Mouse (Mus musculus): ENCODE measurements around the gene Ap1s1. TPM values are rescaled to one million over a fixed set of nuclear protein-coding genes. Genes with fewer than 3 reads are reported as not detected.

Ap1s1 gene
- total RNA-seq, 2 experiments from 2014 or later = 228 to 230 TPM

- intact Hi-C loops (cut with DNase I) = no loop called here
Measured at GRCm38 (mm10) chr5:137070881-137071605, 25.1 kb upstream of the Ap1s1 start.

GRCm38 (mm10) chr5:137068711-137069110 is 22.8 kb upstream of the Ap1s1 start:
- intact Hi-C loops (cut with DNase I) = no loop called here
- no peak for DNase-seq (ENCODE audit: extremely low spot score in 1 of 2, low spot score in 2 of 2)

More at GRCm38 (mm10) chr5:137070881-137071605, 25.1 kb upstream of the Ap1s1 start:
- DNase-seq (ENCODE audit: extremely low spot score in 1 of 2, low spot score in 2 of 2) = no peak

- no peak for DNase-seq (ENCODE audit: extremely low spot score in 1 of 2, low spot score in 2 of 2)
- intact Hi-C loops (cut with DNase I) = no loop called here
Measured at GRCm38 (mm10) chr5:137065923-137066322, 20.0 kb upstream of the Ap1s1 start.

- intact Hi-C loops (cut with DNase I) = no loop called here
- DNase-seq (ENCODE audit: extremely low spot score in 1 of 2, low spot score in 2 of 2) = no peak
Measured at GRCm38 (mm10) chr5:137065454-137065853, 19.5 kb upstream of the Ap1s1 start.

DNA sequence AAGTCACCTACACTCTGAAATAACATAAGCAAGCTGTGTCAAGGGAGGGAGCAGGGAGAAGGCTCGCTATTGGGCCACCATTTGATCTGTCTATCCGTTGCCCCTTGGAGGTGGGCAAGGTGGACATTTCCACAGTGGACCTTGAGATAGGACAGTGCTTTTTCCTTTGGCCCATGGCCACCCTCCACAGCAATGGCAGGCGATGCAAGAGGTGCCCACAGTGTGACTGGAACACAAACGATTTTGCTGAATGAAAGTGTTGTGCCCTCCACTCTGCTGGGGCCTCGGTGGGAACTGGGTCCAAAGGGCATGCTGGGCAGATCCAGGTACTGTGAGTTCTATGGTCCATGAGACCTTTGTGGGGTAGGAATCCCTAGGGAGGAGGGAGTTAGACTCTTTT is 16.7 kb upstream of the Ap1s1 start:
- intact Hi-C loops (cut with DNase I) = loop anchor here (5.0 kb wide), 1 partner anchor 40 kb away; no protein-coding TSS in a partner anchor
- DNase-seq (ENCODE audit: extremely low spot score in 1 of 2, low spot score in 2 of 2) = no peak

- intact Hi-C loops (cut with DNase I) = loop anchor here (5.0 kb wide), 1 partner anchor 40 kb away; no protein-coding TSS in a partner anchor
- DNase-seq (ENCODE audit: extremely low spot score in 1 of 2, low spot score in 2 of 2) = peak in 1 of 2 experiments; percentile 73
Measured at GRCm38 (mm10) chr5:137061809-137062481, 16.0 kb upstream of the Ap1s1 start.

GRCm38 (mm10) chr5:137054873-137055272 is 8.9 kb upstream of the Ap1s1 start:
- DNase-seq (ENCODE audit: extremely low spot score in 1 of 2, low spot score in 2 of 2) = no peak

DNA sequence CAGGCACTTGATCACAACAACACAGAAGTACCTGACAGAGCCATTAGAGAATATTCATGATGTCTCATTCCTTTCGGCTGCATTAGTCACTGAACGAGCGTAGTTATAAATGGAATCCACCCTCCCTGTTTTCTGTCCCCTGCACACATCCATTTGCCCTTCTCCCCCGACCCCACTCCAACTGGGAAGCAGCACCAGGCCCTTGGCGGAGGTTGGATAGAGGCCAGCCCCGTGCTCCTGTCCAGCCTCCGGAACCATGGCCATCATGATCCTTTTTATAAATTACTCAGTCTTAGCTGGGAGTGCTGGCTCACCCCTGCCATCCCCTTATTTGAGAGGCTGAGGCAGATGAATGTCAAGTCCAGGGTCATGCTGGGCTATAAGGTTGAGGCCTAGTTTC is 8.4 kb upstream of the Ap1s1 start:
- DNase-seq (ENCODE audit: extremely low spot score in 1 of 2, low spot score in 2 of 2) = no peak
- intact Hi-C loops (cut with DNase I) = no loop called here

More at GRCm38 (mm10) chr5:137054873-137055272, 8.9 kb upstream of the Ap1s1 start:
- intact Hi-C loops (cut with DNase I) = no loop called here

- no peak for DNase-seq (ENCODE audit: extremely low spot score in 1 of 2, low spot score in 2 of 2)
- intact Hi-C loops (cut with DNase I) = no loop called here
Measured at GRCm38 (mm10) chr5:137051914-137052505, 6.1 kb upstream of the Ap1s1 start.

DNA sequence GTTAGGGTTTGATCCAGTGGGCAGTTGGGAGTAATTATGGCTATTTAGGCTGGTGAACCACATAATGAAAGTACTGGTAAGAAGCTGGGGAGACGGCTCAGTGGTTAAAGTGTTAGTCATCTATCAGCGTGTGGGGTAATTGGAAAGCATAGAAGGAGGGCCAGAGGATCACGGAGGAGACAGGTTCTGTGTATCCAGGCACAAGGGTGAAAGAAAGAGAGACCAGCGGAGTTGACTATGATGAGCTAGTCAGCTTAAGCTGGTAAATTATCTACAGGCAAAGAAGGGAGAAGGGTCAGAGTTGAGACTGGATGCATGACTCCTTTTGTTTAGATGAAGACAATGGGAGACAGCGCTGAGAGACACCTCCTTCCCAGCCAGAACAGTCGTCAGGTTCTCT is 5.2 kb upstream of the Ap1s1 start:
- DNase-seq (ENCODE audit: extremely low spot score in 1 of 2, low spot score in 2 of 2) = no peak
- intact Hi-C loops (cut with DNase I) = no loop called here

GRCm38 (mm10) chr5:137046991-137047390 is 1.1 kb upstream of the Ap1s1 start:
- intact Hi-C loops (cut with DNase I) = loop anchor here (5.0 kb wide), 1 partner anchor 55 kb away; no protein-coding TSS in a partner anchor
- no peak for DNase-seq (ENCODE audit: extremely low spot score in 1 of 2, low spot score in 2 of 2)

DNA sequence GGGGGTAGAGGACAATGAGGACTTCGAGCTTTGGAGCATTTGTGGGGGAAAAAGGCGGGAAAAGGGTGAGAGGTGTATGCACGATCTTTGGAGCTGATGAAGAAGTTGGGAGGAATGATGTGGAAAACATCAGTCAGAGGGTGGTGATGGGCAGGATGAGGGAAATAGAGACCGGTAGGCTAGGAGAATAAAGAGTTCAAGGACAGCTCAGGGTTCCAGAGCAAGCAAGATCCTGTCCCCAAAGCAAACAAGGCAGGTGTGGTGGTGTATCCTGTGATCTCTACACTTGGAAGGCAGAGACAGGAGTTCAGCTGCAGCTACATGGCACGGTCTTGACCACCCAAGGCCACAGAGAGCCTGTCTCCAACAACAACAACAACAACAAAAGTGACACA is 386 bp upstream of the Ap1s1 start:
- intact Hi-C loops (cut with DNase I) = loop anchor here (5.0 kb wide), 1 partner anchor 56 kb away; no protein-coding TSS in a partner anchor
- DNase-seq (ENCODE audit: extremely low spot score in 1 of 2, low spot score in 2 of 2) = no peak

DNA sequence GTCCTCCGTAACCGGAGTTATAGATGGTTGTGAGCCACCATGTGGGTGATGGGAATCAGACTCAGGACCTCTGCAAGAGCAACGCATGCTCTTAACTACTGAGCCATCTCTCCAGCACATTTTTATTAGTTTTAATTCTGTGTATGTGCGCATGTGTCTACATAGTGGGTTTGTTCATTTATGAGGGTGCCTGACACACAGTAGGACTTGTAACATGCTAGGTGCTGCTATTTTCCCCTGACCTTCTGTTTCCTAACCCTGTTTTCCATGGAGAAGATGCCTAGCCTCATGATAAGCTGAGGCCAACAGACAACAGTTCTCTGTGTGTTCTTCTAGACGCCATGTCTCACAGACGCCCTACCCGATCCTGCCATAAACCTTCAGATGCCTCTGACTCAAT is 1.9 kb downstream of the Ap1s1 start:
- intact Hi-C loops (cut with DNase I) = no loop called here
- no peak for DNase-seq (ENCODE audit: extremely low spot score in 1 of 2, low spot score in 2 of 2)

GRCm38 (mm10) chr5:137041442-137041841 is 4.5 kb downstream of the Ap1s1 start:
- intact Hi-C loops (cut with DNase I) = no loop called here
- DNase-seq (ENCODE audit: extremely low spot score in 1 of 2, low spot score in 2 of 2) = no peak

GRCm38 (mm10) chr5:137039453-137039852 is 6.5 kb downstream of the Ap1s1 start:
- intact Hi-C loops (cut with DNase I) = no loop called here
- DNase-seq (ENCODE audit: extremely low spot score in 1 of 2, low spot score in 2 of 2) = no peak

DNA sequence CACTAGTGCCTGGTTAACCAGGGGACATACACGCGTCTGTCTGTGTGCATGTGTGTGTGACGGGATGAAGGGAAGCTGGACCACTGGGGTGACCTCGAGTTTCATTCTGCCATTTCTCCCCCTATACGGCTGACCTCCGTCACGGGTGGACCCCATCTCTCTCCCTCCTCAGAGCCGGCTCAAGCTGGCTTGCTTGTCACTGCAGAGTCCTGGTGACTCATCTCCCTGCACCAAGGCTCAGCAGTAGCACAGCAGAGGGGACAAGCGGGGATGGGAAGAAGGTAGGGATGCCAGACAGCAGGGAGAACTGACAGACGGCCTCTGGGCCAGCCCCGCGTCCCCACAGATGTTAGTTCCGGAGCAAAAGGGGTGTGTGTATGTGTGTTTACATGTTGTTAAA is 9.7 kb downstream of the Ap1s1 start:
- intact Hi-C loops (cut with DNase I) = no loop called here
- DNase-seq (ENCODE audit: extremely low spot score in 1 of 2, low spot score in 2 of 2) = no peak

DNA sequence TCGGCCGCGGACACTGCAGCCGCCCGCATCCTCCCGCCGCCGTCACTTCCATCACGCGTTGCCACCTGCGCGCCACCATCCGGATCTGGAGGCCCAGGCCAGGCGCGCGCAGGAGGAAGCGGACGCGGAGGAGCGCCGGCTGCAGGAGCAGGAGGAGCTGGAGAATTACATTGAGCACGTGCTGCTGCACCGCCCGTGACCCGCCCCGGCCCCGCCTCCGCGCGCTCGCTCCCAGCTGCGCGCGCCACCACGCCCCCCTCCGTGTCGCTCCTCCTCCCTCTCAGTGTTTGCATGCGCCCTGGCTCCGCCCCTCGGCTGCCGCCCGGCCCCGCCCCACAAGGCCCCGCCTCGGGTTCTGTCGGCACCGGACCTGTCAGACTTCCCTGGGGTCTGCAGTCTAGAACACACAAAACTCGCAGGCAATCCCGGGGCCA is 13.3 kb downstream of the Ap1s1 start:
- intact Hi-C loops (cut with DNase I) = no loop called here
- DNase-seq (ENCODE audit: extremely low spot score in 1 of 2, low spot score in 2 of 2) = peak; percentile 69 to 93

GRCm38 (mm10) chr5:137032033-137032421 is 13.9 kb downstream of the Ap1s1 start:
- DNase-seq (ENCODE audit: extremely low spot score in 1 of 2, low spot score in 2 of 2) = peak in 1 of 2 experiments; percentile 79
- intact Hi-C loops (cut with DNase I) = no loop called here

DNA sequence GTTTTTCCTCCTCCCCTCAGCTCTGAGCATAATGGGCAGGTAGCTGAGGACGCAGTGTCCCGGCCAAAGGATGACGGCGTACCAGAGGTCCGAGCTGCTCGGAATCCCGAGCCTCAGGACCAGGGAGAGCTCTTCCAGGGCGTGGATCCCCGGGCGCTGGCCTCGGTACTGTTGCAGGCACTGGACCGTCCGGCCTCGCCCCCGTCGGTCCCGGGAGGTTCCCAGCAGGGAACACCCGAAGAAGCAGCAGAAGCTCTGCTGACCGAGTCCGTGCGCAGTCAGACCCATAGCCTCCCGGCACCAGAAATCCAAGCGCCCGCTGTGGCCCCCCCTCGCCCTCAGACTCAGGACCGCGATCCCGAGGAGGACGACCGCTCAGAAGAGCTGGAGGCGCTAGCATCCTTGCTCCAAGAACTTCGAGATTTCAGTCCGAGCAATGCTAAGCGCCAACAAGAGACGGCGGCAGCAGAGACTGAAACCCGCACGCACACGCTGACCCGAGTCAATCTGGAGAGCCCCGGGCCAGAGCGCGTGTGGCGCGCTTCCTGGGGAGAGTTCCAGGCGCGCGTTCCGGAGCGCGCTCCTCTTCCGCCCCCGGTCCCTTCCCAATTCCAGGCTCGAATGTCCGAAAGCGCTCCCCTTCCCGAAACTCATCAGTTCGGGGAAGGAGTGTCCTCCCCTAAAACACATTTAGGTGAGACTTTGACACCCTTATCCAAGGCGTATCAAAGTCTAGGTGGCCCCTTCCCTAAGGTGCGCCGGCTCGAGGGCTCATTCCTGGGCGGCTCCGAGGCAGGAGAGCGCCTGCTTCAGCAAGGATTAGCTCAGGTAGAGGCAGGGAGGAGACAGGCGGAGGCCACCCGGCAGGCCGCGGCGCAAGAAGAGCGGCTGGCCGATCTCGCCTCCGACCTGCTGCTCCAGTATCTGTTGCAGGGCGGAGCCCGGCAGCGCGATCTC is 14.6 kb downstream of the Ap1s1 start:
- DNase-seq (ENCODE audit: extremely low spot score in 1 of 2, low spot score in 2 of 2) = peak in 1 of 2 experiments; percentile 62
- intact Hi-C loops (cut with DNase I) = no loop called here
